Mouse (Mus musculus): ENCODE measurements around the gene Fshr.

DNA sequence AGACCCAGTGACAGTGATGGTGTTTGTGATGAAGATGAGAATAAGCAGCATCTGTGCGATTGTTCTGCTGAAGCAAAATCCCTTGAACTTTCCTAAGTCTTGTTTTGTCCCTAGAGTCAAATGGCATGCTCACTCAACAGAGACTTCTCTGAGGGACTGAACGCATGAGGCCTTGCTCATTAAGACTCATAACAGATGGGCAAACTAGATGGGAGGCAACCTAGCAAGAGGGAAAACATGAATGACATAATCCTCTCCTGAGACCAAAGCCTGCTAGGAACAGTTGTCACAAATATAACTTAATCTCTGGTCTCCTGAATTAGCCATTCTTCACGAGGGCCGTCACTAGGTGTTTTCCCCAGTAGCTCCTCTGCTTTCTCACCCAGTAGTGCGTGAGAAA, 194.5 kb downstream of the Fshr start:
- TF ChIP-seq CTCF (conservative IDR thresholded peaks at IDR 0.05; ENCODE audit: insufficient read depth, insufficient read length, low read depth, low read length): no peak
- TF ChIP-seq POLR2A (IDR thresholded peaks at IDR 0.05; ENCODE audit: low read depth, low read length): no peak
